Mouse (Mus musculus) embryo, embryonic 10 days (tissue): ENCODE results near the gene Retsat.

Experiments used
- DNase-seq: peaks from one replicate; pipeline ENCODE4 v3.0.0-alpha.2; 2015; ENCODE audit warnings: low spot score

Gene Retsat

GRCm38 (mm10) chr6:72597956-72598753, at the start of gene Retsat, which contains the start of gene Elmod3:
Retsat (plus strand) TSS chr6:72598475.
Elmod3 (minus strand) TSS chr6:72598413.
- peak; percentile 96 for DNase-seq

DNA sequence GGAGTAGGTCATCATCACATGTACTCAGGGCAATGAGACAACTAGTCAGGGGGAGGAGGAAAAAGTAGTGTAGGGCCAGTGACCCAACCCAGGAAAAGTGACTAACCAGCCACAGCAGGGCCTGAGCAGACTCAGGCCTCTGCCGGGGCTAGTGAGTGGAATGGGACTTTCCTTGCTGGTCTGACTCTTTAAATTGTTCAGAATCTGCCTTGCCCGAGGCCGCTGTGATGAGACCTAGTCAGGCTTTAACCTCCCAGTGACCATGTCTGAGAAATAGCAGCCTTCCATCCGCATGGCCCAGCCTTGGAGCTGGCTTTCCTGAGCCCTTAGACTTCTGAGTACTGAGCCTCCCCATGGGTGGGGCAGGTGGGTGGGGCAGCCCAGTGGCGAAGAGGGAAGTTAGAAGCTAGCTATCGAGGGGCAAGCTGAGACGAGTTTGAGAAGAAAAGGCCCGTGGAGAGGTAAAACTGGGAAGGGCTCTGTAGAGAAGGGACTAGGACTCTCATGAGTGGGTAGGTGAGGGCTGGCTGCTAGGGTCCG, 49.2 kb upstream of the Retsat start:
- no peak for DNase-seq

GRCm38 (mm10) chr6:72550025-72550424, 48.2 kb upstream of the Retsat start:
- DNase-seq: no peak

DNA sequence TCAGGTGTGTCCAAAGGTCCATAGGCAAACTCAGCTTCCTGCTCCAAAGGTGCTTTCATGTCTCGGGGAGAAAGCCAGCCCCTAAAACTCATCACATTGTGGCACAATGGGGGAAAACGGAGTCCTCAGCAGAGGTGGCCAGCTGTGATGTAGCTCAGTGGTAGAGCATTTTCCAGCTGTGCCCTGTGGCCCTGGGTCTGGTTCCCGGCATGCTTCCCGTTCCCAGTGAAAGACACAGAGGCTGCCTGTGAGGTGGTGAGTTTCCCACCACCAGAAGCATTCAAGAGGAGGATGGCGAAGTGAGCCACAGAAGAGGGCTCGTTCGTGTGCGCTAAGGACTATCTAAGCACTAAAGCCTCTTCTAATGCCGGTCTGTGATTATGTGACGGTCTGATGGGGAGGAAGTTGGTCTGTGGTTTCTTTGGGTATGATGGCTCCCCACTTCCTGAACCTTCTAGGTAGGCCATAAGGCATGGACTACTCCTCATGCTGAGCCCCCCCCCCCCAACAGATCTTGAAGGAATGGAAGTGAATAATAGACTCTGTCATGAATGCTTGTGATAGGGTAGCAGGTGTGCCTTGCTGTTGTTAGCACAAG, 47.7 kb upstream of the Retsat start:
- no peak for DNase-seq

- peak; percentile 87 for DNase-seq
These were observed 45.9 kb upstream of the Retsat start for GRCm38 (mm10) chr6:72552171-72553078.

- DNase-seq: no peak
These were observed 45.2 kb upstream of the Retsat start for GRCm38 (mm10) chr6:72553079-72553412.

DNA sequence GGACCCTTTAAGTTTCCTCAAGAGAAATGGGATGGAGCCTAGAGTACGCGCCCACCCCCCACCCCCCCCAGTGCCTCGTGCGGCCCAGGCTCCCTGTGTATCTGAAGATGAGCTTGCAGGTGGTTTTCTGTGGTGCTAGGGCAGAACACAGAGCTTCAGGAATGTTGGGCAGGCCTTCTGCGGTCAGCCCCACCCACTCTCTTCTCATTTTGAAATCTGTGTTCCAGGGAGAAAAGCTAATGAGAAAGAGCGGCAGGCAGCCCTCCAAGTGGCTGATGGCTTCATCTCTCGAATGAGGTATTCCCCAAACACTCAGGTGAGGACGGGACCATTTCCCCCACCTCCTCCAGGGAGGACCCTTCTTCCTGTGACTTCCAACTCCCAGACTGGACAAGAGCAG, 37.5 kb upstream of the Retsat start:
- no peak for DNase-seq

DNA sequence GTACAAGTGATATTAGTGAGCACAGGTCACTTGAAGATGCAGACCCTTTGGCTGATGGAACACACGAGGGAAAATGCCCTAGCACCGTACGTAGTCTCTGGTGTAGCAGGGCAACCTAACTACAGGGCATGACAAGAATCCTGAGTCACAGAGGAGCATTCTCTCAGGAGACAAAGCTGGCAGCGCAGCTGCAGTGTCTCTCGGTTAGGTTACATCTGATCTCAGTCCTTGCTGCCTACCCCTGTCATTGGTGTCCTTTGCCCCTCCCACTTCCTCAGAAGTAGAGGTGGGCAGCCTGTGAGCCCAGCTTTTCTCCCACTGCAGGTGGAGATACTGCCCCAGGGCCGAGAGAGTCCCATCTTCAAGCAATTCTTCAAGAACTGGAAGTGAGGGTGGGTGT, 35.8 kb upstream of the Retsat start:
- no peak for DNase-seq

GRCm38 (mm10) chr6:72562894-72563293, 35.4 kb upstream of the Retsat start:
- DNase-seq: no peak

GRCm38 (mm10) chr6:72565506-72565905, 32.8 kb upstream of the Retsat start:
- no peak for DNase-seq

GRCm38 (mm10) chr6:72566044-72566443, 32.2 kb upstream of the Retsat start:
- DNase-seq: peak; percentile 91

- DNase-seq: no peak
These were observed 30.8 kb upstream of the Retsat start for GRCm38 (mm10) chr6:72567508-72567907.

DNA sequence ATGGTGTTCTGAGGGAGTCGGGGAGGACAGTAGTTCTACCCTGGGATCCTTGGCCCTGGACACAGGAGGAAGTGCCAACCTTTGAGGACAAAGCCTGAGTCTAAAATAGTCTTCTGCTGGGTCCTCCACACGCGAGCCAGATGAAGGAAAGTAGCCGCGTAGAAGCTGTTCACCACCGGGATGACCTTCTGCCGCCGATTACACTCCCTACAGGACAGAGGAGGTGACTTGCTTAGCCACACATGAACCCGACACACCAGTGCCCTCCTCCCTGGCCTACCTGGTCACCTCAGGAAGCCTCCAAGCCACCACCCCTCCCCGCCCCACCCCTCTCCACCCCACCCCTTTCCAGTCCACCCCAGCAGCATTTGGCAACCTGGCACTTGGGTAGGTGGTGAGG, 29.5 kb upstream of the Retsat start:
- DNase-seq: no peak

- DNase-seq: no peak
These were observed 27.5 kb upstream of the Retsat start for GRCm38 (mm10) chr6:72570644-72571397.

- DNase-seq: no peak
These were observed 26.4 kb upstream of the Retsat start for GRCm38 (mm10) chr6:72571826-72572225.

GRCm38 (mm10) chr6:72576041-72576440, 22.2 kb upstream of the Retsat start:
- no peak for DNase-seq

- DNase-seq: no peak
These were observed 16.5 kb upstream of the Retsat start for GRCm38 (mm10) chr6:72581625-72582382.

DNA sequence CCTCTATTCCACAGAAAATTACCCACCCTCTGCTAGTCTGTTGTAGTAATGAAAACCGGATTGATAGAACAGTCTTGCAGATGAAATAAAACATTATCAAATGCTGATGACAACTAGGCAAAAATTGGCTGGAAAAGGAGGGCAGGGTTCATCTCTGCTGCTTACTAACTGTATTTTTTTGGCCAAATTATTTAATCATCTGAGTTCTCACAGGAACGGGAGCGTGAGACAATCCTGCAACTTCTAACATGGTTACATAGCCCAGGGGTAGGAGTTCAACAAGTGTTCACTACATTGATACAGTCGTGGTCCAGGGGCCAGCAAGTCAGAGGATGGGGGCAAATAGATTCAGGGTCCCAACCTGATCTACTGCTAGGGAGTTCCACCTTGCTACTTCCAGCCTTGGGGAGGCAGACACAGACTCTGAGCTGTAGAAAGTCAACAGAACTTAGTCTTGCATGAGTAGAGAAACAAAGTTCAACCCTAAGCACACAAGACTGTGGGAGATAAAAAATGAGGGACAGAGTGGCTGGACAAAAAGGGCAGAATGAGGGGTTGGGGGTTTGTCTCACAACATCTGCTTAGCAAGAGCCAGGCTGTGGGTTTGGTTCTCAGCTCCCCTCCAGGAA, 14.9 kb upstream of the Retsat start:
- DNase-seq: no peak

GRCm38 (mm10) chr6:72584154-72584553, 14.1 kb upstream of the Retsat start:
- DNase-seq: no peak

DNA sequence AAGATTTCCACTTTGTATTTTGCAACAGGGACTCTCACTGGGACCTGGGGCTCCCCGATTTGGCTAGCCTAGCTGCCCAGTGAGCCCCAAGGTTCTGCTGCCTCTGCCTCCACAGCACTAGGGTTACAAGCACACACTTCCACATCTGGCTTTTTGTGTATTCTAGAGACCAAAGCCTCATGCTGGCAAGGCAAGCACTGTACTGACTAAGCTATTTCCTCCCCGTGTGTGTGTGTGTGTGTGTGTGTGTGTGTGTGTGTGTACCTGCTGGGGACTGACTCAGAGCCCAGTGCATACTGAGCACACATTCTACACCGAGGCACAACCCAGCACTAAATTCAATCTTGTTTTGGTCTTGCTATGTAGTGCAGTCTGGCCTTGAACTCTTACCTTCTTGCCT, 11.6 kb upstream of the Retsat start:
- no peak for DNase-seq
